Mouse (Mus musculus): Measurements from ENCODE around the gene Ddx31. TPM values are rescaled to one million over a fixed set of nuclear protein-coding genes. Genes with fewer than 3 reads are reported as not detected.

Ddx31 gene
- polyA plus RNA-seq, 1 experiment from 2014 or later = 14.3 TPM

- H3K9ac ChIP-seq (replicated peaks; ENCODE audit: low read length) = no peak overlapping the region
- WGBS = 38% methylated on average over 6 of the region's 6 CpGs
- H3K27me3 ChIP-seq (ENCODE audit: insufficient read depth, low read length) = peaks cover 82% of the 10 kb centered on the region
- no peak overlapping the region for H3K4me2 ChIP-seq (replicated peaks; ENCODE audit: low read depth, low read length)
- no peak for ATAC-seq (ENCODE audit: low FRiP score, low TSS enrichment)
- no peaks in the 10 kb centered on the region for H3K36me3 ChIP-seq (ENCODE audit: insufficient read depth, low read length)
- H3K4me1 ChIP-seq (ENCODE audit: insufficient read depth, low read length) = peaks cover 11% of the 10 kb centered on the region; the same call in 1 of the 2 replicates
- no peaks in the 10 kb centered on the region for H3K9me3 ChIP-seq (ENCODE audit: low read length)
- H3K4me3 ChIP-seq (ENCODE audit: low read length) = no peak overlapping the region
- no peak overlapping the region for H3K27ac ChIP-seq (ENCODE audit: low read length)
Observed at GRCm38 (mm10) chr2:28945388-28945787, 105.2 kb downstream of the Ddx31 start.

GRCm38 (mm10) chr2:28946312-28946711, 106.1 kb downstream of the Ddx31 start:
- ATAC-seq (ENCODE audit: low FRiP score, low TSS enrichment) = no peak
- H3K4me1 ChIP-seq (ENCODE audit: insufficient read depth, low read length) = peaks cover 11% of the 10 kb centered on the region; the same call in 1 of the 2 replicates

DNA sequence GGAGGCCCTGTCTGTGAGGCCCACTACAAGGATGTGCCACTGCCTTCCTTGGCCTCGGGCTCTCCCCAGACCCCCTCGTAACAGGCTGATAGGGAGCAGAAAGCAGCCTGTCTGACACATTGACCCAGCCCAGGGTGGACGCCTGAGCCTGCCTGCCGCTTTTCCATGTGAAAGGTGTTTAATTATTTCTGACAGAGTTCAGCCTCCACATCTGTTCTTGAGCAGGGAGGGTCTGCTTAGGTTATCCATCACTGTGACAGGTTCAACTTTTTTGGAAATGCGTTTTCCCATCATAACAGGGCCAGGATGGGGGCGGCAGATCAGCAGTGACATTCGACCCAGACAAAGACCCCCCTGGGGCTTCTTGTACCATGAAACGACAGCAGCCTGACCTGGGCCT, 112.8 kb downstream of the Ddx31 start:
- Histone ChIP-seq H3K9ac (replicated peaks; ENCODE audit: low read length) (no peak overlapping the region), H3K4me2 (replicated peaks; ENCODE audit: low read depth, low read length) (no peak overlapping the region), H3K36me3 (ENCODE audit: insufficient read depth, low read length) (no peaks in the 10 kb centered on the region), H3K27ac (ENCODE audit: low read length) (no peak overlapping the region), H3K4me1 (ENCODE audit: insufficient read depth, low read length) (no peaks in the 10 kb centered on the region), H3K9me3 (ENCODE audit: low read length) (no peaks in the 10 kb centered on the region), H3K27me3 (ENCODE audit: insufficient read depth, low read length) (peaks cover 61% of the 10 kb centered on the region), H3K4me3 (ENCODE audit: low read length) (no peak overlapping the region)
- 21% methylated on average over 8 of the region's 8 CpGs for WGBS
- no peak for ATAC-seq (ENCODE audit: low FRiP score, low TSS enrichment)

More at GRCm38 (mm10) chr2:28946312-28946711, 106.1 kb downstream of the Ddx31 start:
- H3K4me3 ChIP-seq (ENCODE audit: low read length) = no peak overlapping the region
- no peaks in the 10 kb centered on the region for H3K9me3 ChIP-seq (ENCODE audit: low read length)
- no peak overlapping the region for H3K27ac ChIP-seq (ENCODE audit: low read length)
- no peaks in the 10 kb centered on the region for H3K36me3 ChIP-seq (ENCODE audit: insufficient read depth, low read length)
- WGBS = 78% methylated on average over 3 of the region's 3 CpGs
- no peak overlapping the region for H3K4me2 ChIP-seq (replicated peaks; ENCODE audit: low read depth, low read length)
- peaks cover 74% of the 10 kb centered on the region for H3K27me3 ChIP-seq (ENCODE audit: insufficient read depth, low read length)
- no peak overlapping the region for H3K9ac ChIP-seq (replicated peaks; ENCODE audit: low read length)

DNA sequence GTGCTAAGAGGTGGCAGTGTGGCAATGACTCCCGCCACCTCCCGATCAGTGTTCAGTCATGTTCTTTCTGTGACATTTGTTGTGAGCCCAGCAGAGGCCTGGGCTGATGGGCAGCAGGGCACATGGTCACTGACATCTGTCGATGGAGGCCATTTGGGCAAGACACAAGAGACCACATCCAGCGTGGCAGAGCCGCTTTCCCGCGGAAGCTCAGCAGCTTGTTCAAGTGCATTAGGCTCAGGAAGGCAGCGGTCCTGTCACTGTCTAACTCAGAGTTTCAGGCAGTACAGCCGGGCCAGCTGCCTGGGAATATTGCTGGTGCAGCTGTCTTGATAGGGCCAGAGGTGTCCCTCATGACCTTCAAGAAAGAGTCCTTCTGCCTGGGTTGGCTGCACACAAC, 114.4 kb downstream of the Ddx31 start:
- no peak for ATAC-seq (ENCODE audit: low FRiP score, low TSS enrichment)
- 75% methylated on average over 9 of the region's 9 CpGs for WGBS
- Histone ChIP-seq H3K36me3 (ENCODE audit: insufficient read depth, low read length) (no peaks in the 10 kb centered on the region), H3K27ac (ENCODE audit: low read length) (no peak overlapping the region), H3K27me3 (ENCODE audit: insufficient read depth, low read length) (peaks cover 65% of the 10 kb centered on the region), H3K4me3 (ENCODE audit: low read length) (no peak overlapping the region), H3K4me2 (replicated peaks; ENCODE audit: low read depth, low read length) (no peak overlapping the region), H3K9me3 (ENCODE audit: low read length) (no peaks in the 10 kb centered on the region), H3K4me1 (ENCODE audit: insufficient read depth, low read length) (no peaks in the 10 kb centered on the region), H3K9ac (replicated peaks; ENCODE audit: low read length) (no peak overlapping the region)

Other genes with a start within 250 kb of the Ddx31 start
- 0.33 and 0.42 TPM in 2 replicates for gene Gfi1b, start 218.4 kb upstream of the Ddx31 start, polyA plus RNA-seq (2015; fragmentation: Nextera tagmentation; extraction: Ambion mirVana)
- 23.1 and 23.3 TPM in 2 replicates for gene Tsc1, start 199.2 kb upstream of the Ddx31 start, polyA plus RNA-seq (2015; fragmentation: Nextera tagmentation; extraction: Ambion mirVana)
- 2.3 and 2.7 TPM in 2 replicates for gene Spaca9, start 140.7 kb upstream of the Ddx31 start, polyA plus RNA-seq (2015; fragmentation: Nextera tagmentation; extraction: Ambion mirVana)
- 0.94 and 1.2 TPM in 2 replicates for gene Ak8, start 140.2 kb upstream of the Ddx31 start, polyA plus RNA-seq (2015; fragmentation: Nextera tagmentation; extraction: Ambion mirVana)
- gene Gtf3c4, start within 50 bp of the Ddx31 start, polyA plus RNA-seq (2015; fragmentation: Nextera tagmentation; extraction: Ambion mirVana) = 16.0 and 16.7 TPM in 2 replicates
- not detected in 2 replicates for gene Barhl1, start 76.3 kb downstream of the Ddx31 start, polyA plus RNA-seq (2015; fragmentation: Nextera tagmentation; extraction: Ambion mirVana)
- gene Cfap77, start 214.7 kb downstream of the Ddx31 start, polyA plus RNA-seq (2015; fragmentation: Nextera tagmentation; extraction: Ambion mirVana) = 0.23 and 0.35 TPM in 2 replicates
- gene Ttf1, start 219.9 kb downstream of the Ddx31 start, polyA plus RNA-seq (2015; fragmentation: Nextera tagmentation; extraction: Ambion mirVana) = 10.2 and 11.4 TPM in 2 replicates